Mouse (Mus musculus): ENCODE data around the gene Tunar. TPM values are rescaled to one million over a fixed set of nuclear protein-coding genes. Genes with fewer than 3 reads are reported as not detected.
A peak's percentile ranks its signal among the peaks of the same experiment; 100 is the strongest.

Gene Tunar
- polyA plus RNA-seq (2012; rRNA removed): 8.5 and 17.5 TPM in 2 replicates

GRCm38 (mm10) chr12:105333570-105333969 lies at the start of gene Tunar:
Gene Tunar (plus strand): TSS chr12:105333870.
- no peak for TF ChIP-seq POLR2A (IDR thresholded peaks at IDR 0.05; ENCODE audit: borderline replicate concordance, extremely low read depth, insufficient read depth, insufficient read length, poor library complexity, severe bottlenecking)
- no peak for TF ChIP-seq CTCF (IDR thresholded peaks at IDR 0.05; ENCODE audit: borderline replicate concordance, extremely low read depth, insufficient read depth, insufficient read length)
- no peak for DNase-seq (ENCODE audit: low read depth)

GRCm38 (mm10) chr12:105312571-105313035 lies 21.1 kb upstream of the Tunar start:
- TF ChIP-seq POLR2A (IDR thresholded peaks at IDR 0.05; ENCODE audit: borderline replicate concordance, extremely low read depth, insufficient read depth, insufficient read length, poor library complexity, severe bottlenecking) (no peak), CTCF (IDR thresholded peaks at IDR 0.05; ENCODE audit: borderline replicate concordance, extremely low read depth, insufficient read depth, insufficient read length) (no peak)
- peak; percentile 12 for DNase-seq (ENCODE audit: low read depth)

- TF ChIP-seq POLR2A (IDR thresholded peaks at IDR 0.05; ENCODE audit: borderline replicate concordance, extremely low read depth, insufficient read depth, insufficient read length, poor library complexity, severe bottlenecking) (no peak), CTCF (IDR thresholded peaks at IDR 0.05; ENCODE audit: borderline replicate concordance, extremely low read depth, insufficient read depth, insufficient read length) (no peak)
Measured at GRCm38 (mm10) chr12:105314328-105314727, 19.3 kb upstream of the Tunar start.

GRCm38 (mm10) chr12:105322160-105322559 lies 11.5 kb upstream of the Tunar start:
- TF ChIP-seq CTCF (IDR thresholded peaks at IDR 0.05; ENCODE audit: borderline replicate concordance, extremely low read depth, insufficient read depth, insufficient read length): no peak
- no peak for TF ChIP-seq POLR2A (IDR thresholded peaks at IDR 0.05; ENCODE audit: borderline replicate concordance, extremely low read depth, insufficient read depth, insufficient read length, poor library complexity, severe bottlenecking)
- no peak for DNase-seq (ENCODE audit: low read depth)

More at GRCm38 (mm10) chr12:105314328-105314727, 19.3 kb upstream of the Tunar start:
- no peak for DNase-seq (ENCODE audit: low read depth)

GRCm38 (mm10) chr12:105327051-105327450 lies 6.6 kb upstream of the Tunar start:
- no peak for TF ChIP-seq POLR2A (IDR thresholded peaks at IDR 0.05; ENCODE audit: borderline replicate concordance, extremely low read depth, insufficient read depth, insufficient read length, poor library complexity, severe bottlenecking)
- no peak for DNase-seq (ENCODE audit: low read depth)

GRCm38 (mm10) chr12:105328396-105328795 lies 5.3 kb upstream of the Tunar start:
- DNase-seq (ENCODE audit: low read depth): peak; percentile 84
- TF ChIP-seq POLR2A (IDR thresholded peaks at IDR 0.05; ENCODE audit: borderline replicate concordance, extremely low read depth, insufficient read depth, insufficient read length, poor library complexity, severe bottlenecking) (no peak), CTCF (IDR thresholded peaks at IDR 0.05; ENCODE audit: borderline replicate concordance, extremely low read depth, insufficient read depth, insufficient read length) (no peak)

- DNase-seq (ENCODE audit: low read depth): no peak
- TF ChIP-seq CTCF (IDR thresholded peaks at IDR 0.05; ENCODE audit: borderline replicate concordance, extremely low read depth, insufficient read depth, insufficient read length): no peak
- TF ChIP-seq POLR2A (IDR thresholded peaks at IDR 0.05; ENCODE audit: borderline replicate concordance, extremely low read depth, insufficient read depth, insufficient read length, poor library complexity, severe bottlenecking): no peak
Measured at GRCm38 (mm10) chr12:105336094-105336420, 2.4 kb downstream of the Tunar start.

GRCm38 (mm10) chr12:105336421-105337289 lies 3.0 kb downstream of the Tunar start:
- peak; percentile 93 for DNase-seq (ENCODE audit: low read depth)
- TF ChIP-seq CTCF (IDR thresholded peaks at IDR 0.05; ENCODE audit: borderline replicate concordance, extremely low read depth, insufficient read depth, insufficient read length): no peak
- TF ChIP-seq POLR2A (IDR thresholded peaks at IDR 0.05; ENCODE audit: borderline replicate concordance, extremely low read depth, insufficient read depth, insufficient read length, poor library complexity, severe bottlenecking): no peak

- DNase-seq (ENCODE audit: low read depth): peak; percentile 34
- no peak for TF ChIP-seq POLR2A (IDR thresholded peaks at IDR 0.05; ENCODE audit: borderline replicate concordance, extremely low read depth, insufficient read depth, insufficient read length, poor library complexity, severe bottlenecking)
Measured at GRCm38 (mm10) chr12:105337290-105338005, 3.8 kb downstream of the Tunar start.

- TF ChIP-seq POLR2A (IDR thresholded peaks at IDR 0.05; ENCODE audit: borderline replicate concordance, extremely low read depth, insufficient read depth, insufficient read length, poor library complexity, severe bottlenecking) (no peak), CTCF (IDR thresholded peaks at IDR 0.05; ENCODE audit: borderline replicate concordance, extremely low read depth, insufficient read depth, insufficient read length) (no peak)
- no peak for DNase-seq (ENCODE audit: low read depth)
Measured at GRCm38 (mm10) chr12:105338256-105338977, 4.7 kb downstream of the Tunar start.

- TF ChIP-seq POLR2A (IDR thresholded peaks at IDR 0.05; ENCODE audit: borderline replicate concordance, extremely low read depth, insufficient read depth, insufficient read length, poor library complexity, severe bottlenecking) (no peak), CTCF (IDR thresholded peaks at IDR 0.05; ENCODE audit: borderline replicate concordance, extremely low read depth, insufficient read depth, insufficient read length) (no peak)
- DNase-seq (ENCODE audit: low read depth): no peak
Measured at GRCm38 (mm10) chr12:105341523-105341922, 7.9 kb downstream of the Tunar start.

All from brain, embryonic 14.5 days (tissue).